Mouse (Mus musculus) neural tube, embryonic 10.5 days (tissue): ENCODE measurements around the gene Rap1gap2.

Source experiments
- DNase-seq: peaks from one replicate; pipeline ENCODE4 v3.0.0-alpha.2; 2017; ENCODE audit warnings: low spot score; ENCODE audit errors: extremely low spot score

Rap1gap2 gene

GRCm38 (mm10) chr11:74545560-74545959 is 65.2 kb downstream of the Rap1gap2 start:
- DNase-seq, result no peak

- DNase-seq, result no peak
Observed at GRCm38 (mm10) chr11:74537352-74537751, 73.4 kb downstream of the Rap1gap2 start.

GRCm38 (mm10) chr11:74536140-74536842 is 74.4 kb downstream of the Rap1gap2 start:
- peak; percentile 56 for DNase-seq

- DNase-seq, result no peak
Observed at GRCm38 (mm10) chr11:74534380-74534779, 76.3 kb downstream of the Rap1gap2 start.

- no peak for DNase-seq
Observed at GRCm38 (mm10) chr11:74533050-74533449, 77.7 kb downstream of the Rap1gap2 start.

GRCm38 (mm10) chr11:74532401-74532800 is 78.3 kb downstream of the Rap1gap2 start:
- DNase-seq, result no peak

- DNase-seq, result no peak
Observed at GRCm38 (mm10) chr11:74531725-74532124, 79.0 kb downstream of the Rap1gap2 start.

GRCm38 (mm10) chr11:74529803-74530202 is 80.9 kb downstream of the Rap1gap2 start:
- peak; percentile 32 for DNase-seq

- DNase-seq, result no peak
Observed at GRCm38 (mm10) chr11:74527555-74527954, 83.2 kb downstream of the Rap1gap2 start.

GRCm38 (mm10) chr11:74526180-74527158 is 84.2 kb downstream of the Rap1gap2 start:
- peak; percentile 42 for DNase-seq

GRCm38 (mm10) chr11:74525605-74526004 is 85.1 kb downstream of the Rap1gap2 start:
- no peak for DNase-seq

GRCm38 (mm10) chr11:74525205-74525604 is 85.5 kb downstream of the Rap1gap2 start:
- no peak for DNase-seq

GRCm38 (mm10) chr11:74524050-74524965 is 86.4 kb downstream of the Rap1gap2 start:
- no peak for DNase-seq

- DNase-seq, result peak; percentile 37
Observed at GRCm38 (mm10) chr11:74523210-74523951, 87.3 kb downstream of the Rap1gap2 start.

- DNase-seq, result peak; percentile 77
Observed at GRCm38 (mm10) chr11:74522487-74523209, 88.1 kb downstream of the Rap1gap2 start.

- DNase-seq, result peak; percentile 66
Observed at GRCm38 (mm10) chr11:74521981-74522486, 88.7 kb downstream of the Rap1gap2 start.

GRCm38 (mm10) chr11:74520201-74520600 is 90.5 kb downstream of the Rap1gap2 start:
- no peak for DNase-seq

GRCm38 (mm10) chr11:74516112-74516511 is 94.6 kb downstream of the Rap1gap2 start:
- no peak for DNase-seq

- DNase-seq, result no peak
Observed at GRCm38 (mm10) chr11:74515046-74515445, 95.7 kb downstream of the Rap1gap2 start.

- DNase-seq, result no peak
Observed at GRCm38 (mm10) chr11:74512595-74512994, 98.1 kb downstream of the Rap1gap2 start.
